Mouse (Mus musculus): ENCODE measurements around the gene Lrp8. TPM values are rescaled to one million over a fixed set of nuclear protein-coding genes. Genes with fewer than 3 reads are reported as not detected.

Gene Lrp8
- total RNA-seq, 1 experiment = 8.3 TPM

DNA sequence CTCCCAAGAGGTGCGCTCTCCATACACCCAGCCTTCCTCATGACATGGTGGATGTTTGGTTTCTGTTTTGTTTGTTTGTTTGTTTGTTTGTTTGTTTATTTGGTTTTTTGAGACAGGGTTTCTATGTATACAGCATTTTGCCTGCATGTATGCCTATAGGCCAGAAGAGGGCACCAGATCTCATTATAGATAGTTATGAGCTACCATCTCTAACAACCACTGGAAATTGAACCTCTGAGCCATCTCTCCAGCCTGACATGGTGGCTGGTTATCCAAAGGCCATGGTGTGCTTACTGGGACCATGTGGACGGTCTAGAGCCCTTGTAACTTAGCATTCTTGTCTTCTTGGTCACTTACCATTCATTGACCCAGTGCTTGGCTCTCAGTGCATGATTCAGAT lies 90.6 kb downstream of the Lrp8 start:
- no peak overlapping the region for H3K9ac ChIP-seq (ENCODE audit: insufficient read depth, low read depth, low read length, poor library complexity, severe bottlenecking)
- no peaks in the 10 kb centered on the region for H3K9me3 ChIP-seq (ENCODE audit: control insufficient read depth, insufficient read depth, low read depth, low read length)
- H3K27ac ChIP-seq (ENCODE audit: insufficient read depth, low read depth, low read length, poor library complexity, severe bottlenecking) = no peak overlapping the region
- in situ Hi-C loops (cut with MboI; ENCODE audit: low sequenced_read_pairs in 2 of 2, unreplicated experiment in 2 of 2) = no loop called here
- H3K36me3 ChIP-seq (ENCODE audit: control insufficient read depth, insufficient read depth, low read length, poor library complexity, severe bottlenecking) = peaks cover 27% of the 10 kb centered on the region
- DNase-seq (ENCODE audit: low read depth, low spot score) = no peak
- H3K4me3 ChIP-seq (ENCODE audit: insufficient read depth in 1 of 2, low read depth in 1 of 2, low read length in 2 of 2, poor library complexity in 1 of 2, severe bottlenecking in 1 of 2) = no peak overlapping the region
- H3K4me1 ChIP-seq (ENCODE audit: control insufficient read depth in 2 of 2, insufficient read depth in 2 of 2, low read length in 2 of 2, poor library complexity in 1 of 2) = peaks cover 0 to 3% of the 10 kb centered on the region in 2 experiments; a peak in 2 of 4 replicates
- TF ChIP-seq CHD2 (IDR thresholded peaks at IDR 0.05; ENCODE audit: low read depth, low read length) (no peak), ZC3H11A (IDR thresholded peaks at IDR 0.05; ENCODE audit: borderline replicate concordance, low read depth, low read length) (no peak), ZNF384 (IDR thresholded peaks at IDR 0.05; ENCODE audit: low read depth, low read length) (no peak), MAFK (IDR thresholded peaks at IDR 0.05; ENCODE audit: insufficient read depth, low read depth, low read length) (no peak), HCFC1 (IDR thresholded peaks at IDR 0.05; ENCODE audit: borderline replicate concordance, insufficient read depth, low read length) (no peak)

- TF ChIP-seq ZNF384 (IDR thresholded peaks at IDR 0.05; ENCODE audit: low read depth, low read length) (no peak), CHD2 (IDR thresholded peaks at IDR 0.05; ENCODE audit: low read depth, low read length) (no peak), MAFK (IDR thresholded peaks at IDR 0.05; ENCODE audit: insufficient read depth, low read depth, low read length) (no peak), HCFC1 (IDR thresholded peaks at IDR 0.05; ENCODE audit: borderline replicate concordance, insufficient read depth, low read length) (no peak), ZC3H11A (IDR thresholded peaks at IDR 0.05; ENCODE audit: borderline replicate concordance, low read depth, low read length) (no peak)
- Histone ChIP-seq H3K36me3 (ENCODE audit: control insufficient read depth, insufficient read depth, low read length, poor library complexity, severe bottlenecking) (peaks cover 16% of the 10 kb centered on the region), H3K4me1 (ENCODE audit: control insufficient read depth in 2 of 2, insufficient read depth in 2 of 2, low read length in 2 of 2, poor library complexity in 1 of 2) (no peaks in the 10 kb centered on the region), H3K9ac (ENCODE audit: insufficient read depth, low read depth, low read length, poor library complexity, severe bottlenecking) (no peak overlapping the region), H3K27ac (ENCODE audit: insufficient read depth, low read depth, low read length, poor library complexity, severe bottlenecking) (no peak overlapping the region), H3K9me3 (ENCODE audit: control insufficient read depth, insufficient read depth, low read depth, low read length) (no peaks in the 10 kb centered on the region), H3K4me3 (ENCODE audit: insufficient read depth in 1 of 2, low read depth in 1 of 2, low read length in 2 of 2, poor library complexity in 1 of 2, severe bottlenecking in 1 of 2) (no peak overlapping the region)
- DNase-seq (ENCODE audit: low read depth, low spot score) = no peak
- in situ Hi-C loops (cut with MboI; ENCODE audit: low sequenced_read_pairs in 2 of 2, unreplicated experiment in 2 of 2) = no loop called here
Measured at GRCm38 (mm10) chr4:107899211-107899927, 97.3 kb downstream of the Lrp8 start.

GRCm38 (mm10) chr4:107900206-107900605 lies 98.1 kb downstream of the Lrp8 start:
- H3K36me3 ChIP-seq (ENCODE audit: control insufficient read depth, insufficient read depth, low read length, poor library complexity, severe bottlenecking) = peaks cover 13% of the 10 kb centered on the region
- H3K9ac ChIP-seq (ENCODE audit: insufficient read depth, low read depth, low read length, poor library complexity, severe bottlenecking) = no peak overlapping the region
- in situ Hi-C loops (cut with MboI; ENCODE audit: low sequenced_read_pairs in 2 of 2, unreplicated experiment in 2 of 2) = no loop called here
- no peaks in the 10 kb centered on the region for H3K4me1 ChIP-seq (ENCODE audit: control insufficient read depth in 2 of 2, insufficient read depth in 2 of 2, low read length in 2 of 2, poor library complexity in 1 of 2)
- no peak for DNase-seq (ENCODE audit: low read depth, low spot score)
- no peak overlapping the region for H3K27ac ChIP-seq (ENCODE audit: insufficient read depth, low read depth, low read length, poor library complexity, severe bottlenecking)
- H3K4me3 ChIP-seq (ENCODE audit: insufficient read depth in 1 of 2, low read depth in 1 of 2, low read length in 2 of 2, poor library complexity in 1 of 2, severe bottlenecking in 1 of 2) = no peak overlapping the region
- TF ChIP-seq HCFC1 (IDR thresholded peaks at IDR 0.05; ENCODE audit: borderline replicate concordance, insufficient read depth, low read length) = no peak
- no peak for TF ChIP-seq MAFK (IDR thresholded peaks at IDR 0.05; ENCODE audit: insufficient read depth, low read depth, low read length)
- no peak for TF ChIP-seq ZC3H11A (IDR thresholded peaks at IDR 0.05; ENCODE audit: borderline replicate concordance, low read depth, low read length)
- TF ChIP-seq CHD2 (IDR thresholded peaks at IDR 0.05; ENCODE audit: low read depth, low read length) = no peak
- TF ChIP-seq ZNF384 (IDR thresholded peaks at IDR 0.05; ENCODE audit: low read depth, low read length) = no peak
- no peaks in the 10 kb centered on the region for H3K9me3 ChIP-seq (ENCODE audit: control insufficient read depth, insufficient read depth, low read depth, low read length)

GRCm38 (mm10) chr4:107904252-107904651 lies 102.2 kb downstream of the Lrp8 start:
- Histone ChIP-seq H3K36me3 (ENCODE audit: control insufficient read depth, insufficient read depth, low read length, poor library complexity, severe bottlenecking) (peaks cover 4% of the 10 kb centered on the region; the same call in 1 of the 2 replicates), H3K27ac (ENCODE audit: insufficient read depth, low read depth, low read length, poor library complexity, severe bottlenecking) (no peak overlapping the region), H3K9ac (ENCODE audit: insufficient read depth, low read depth, low read length, poor library complexity, severe bottlenecking) (no peak overlapping the region), H3K4me1 (ENCODE audit: control insufficient read depth in 2 of 2, insufficient read depth in 2 of 2, low read length in 2 of 2, poor library complexity in 1 of 2) (no peaks in the 10 kb centered on the region), H3K9me3 (ENCODE audit: control insufficient read depth, insufficient read depth, low read depth, low read length) (no peaks in the 10 kb centered on the region), H3K4me3 (ENCODE audit: insufficient read depth in 1 of 2, low read depth in 1 of 2, low read length in 2 of 2, poor library complexity in 1 of 2, severe bottlenecking in 1 of 2) (no peak overlapping the region)
- TF ChIP-seq ZNF384 (IDR thresholded peaks at IDR 0.05; ENCODE audit: low read depth, low read length) (no peak), ZC3H11A (IDR thresholded peaks at IDR 0.05; ENCODE audit: borderline replicate concordance, low read depth, low read length) (no peak), CHD2 (IDR thresholded peaks at IDR 0.05; ENCODE audit: low read depth, low read length) (no peak), HCFC1 (IDR thresholded peaks at IDR 0.05; ENCODE audit: borderline replicate concordance, insufficient read depth, low read length) (no peak), MAFK (IDR thresholded peaks at IDR 0.05; ENCODE audit: insufficient read depth, low read depth, low read length) (no peak)
- no peak for DNase-seq (ENCODE audit: low read depth, low spot score)
- in situ Hi-C loops (cut with MboI; ENCODE audit: low sequenced_read_pairs in 2 of 2, unreplicated experiment in 2 of 2) = no loop called here
